Mouse (Mus musculus) stomach, postnatal 0 days (tissue): Measurements from ENCODE around the gene Laptm4a. TPM values are rescaled to one million over a fixed set of nuclear protein-coding genes. Genes with fewer than 3 reads are reported as not detected.

ENCODE experiments used
- ATAC-seq: fragments of 200-750 bp; cut with Nextera tagmentation; 2 replicates; pipeline ENCODE4 v1.8.0; 2017; ENCODE audit not compliant: low FRiP score, low TSS enrichment
- DNase-seq: peaks from one replicate; pipeline ENCODE4 v3.0.0-alpha.2; 2016; ENCODE audit warnings: low spot score
- H3K27ac ChIP-seq: fragments of 300-500 bp; sonication (generic); replicated peaks from 2 replicates; pipeline ENCODE4 v1.5.1; 2014; ENCODE audit warnings: mild to moderate bottlenecking, control low read depth
- H3K27me3 ChIP-seq: fragments of 300-500 bp; sonication (generic); 2 replicates; pipeline ENCODE4 v1.6.1; 2014; ENCODE audit warnings: low read length; ENCODE audit not compliant: control insufficient read depth, insufficient read depth
- H3K36me3 ChIP-seq: fragments of 300-500 bp; sonication (generic); 2 replicates; pipeline ENCODE4 v1.6.1; 2014; ENCODE audit warnings: low read length, mixed read lengths; ENCODE audit not compliant: control insufficient read depth, insufficient read depth
- H3K4me1 ChIP-seq: fragments of 300-500 bp; sonication (generic); replicated peaks from 2 replicates; pipeline ENCODE4 v1.6.1; 2014; ENCODE audit warnings: antibody characterized with exemption; ENCODE audit not compliant: control insufficient read depth, insufficient read depth
- H3K4me2 ChIP-seq: fragments of 300-500 bp; sonication (generic); replicated peaks from 2 replicates; pipeline ENCODE4 v1.6.1; 2014; ENCODE audit warnings: low read depth, mild to moderate bottlenecking, control low read depth, moderate library complexity
- H3K4me3 ChIP-seq: fragments of 300-500 bp; sonication (generic); 2 replicates; pipeline ENCODE4 v1.5.1; 2014; ENCODE audit warnings: low read depth, low read length, control low read depth
- H3K9ac ChIP-seq: fragments of 300-500 bp; sonication (generic); 2 replicates; pipeline ENCODE4 v1.6.1; 2014; ENCODE audit warnings: mild to moderate bottlenecking, low read length, control low read depth, mixed read lengths
- H3K9me3 ChIP-seq: fragments of 300-500 bp; sonication (generic); 2 replicates; pipeline ENCODE4 v1.6.1; 2016; ENCODE audit warnings: low read length; ENCODE audit not compliant: control insufficient read depth
- CTCF ChIP-seq: IDR thresholded peaks from 2 replicates; pipeline ENCODE4 v1.5.1; 2016; ENCODE audit warnings: antibody characterized with exemption, low read depth, mild to moderate bottlenecking, moderate library complexity
- EP300 ChIP-seq: optimal IDR thresholded peaks from 2 replicates; pipeline ENCODE3; 2016; ENCODE audit warnings: antibody characterized with exemption
- WGBS: fragments of 180-500 bp; shearing (Covaris S2); extraction: QIAGEN DNeasy Blood & Tissue Kit; methylation state at CpG from one replicate; pipeline ENCODE4 v1.1.7; 2014; 5-methylcytosine and 5-hydroxymethylcytosine counted together
- polyA plus RNA-seq: library from polyadenylated mRNA; unstranded; fragments of >200 nt; fragmentation: Nextera tagmentation; extraction: Ambion mirVana; gene quantifications from 2 replicates; pipeline ENCODE4 v1.2.1, GENCODE M21; 2015

Gene Laptm4a
- polyA plus RNA-seq, 1 experiment from 2014 or later, result 327 TPM

- DNase-seq, result no peak
- TF ChIP-seq EP300 (no peak), CTCF (peak; percentile 71)
- no peaks in the 10 kb centered on the region for H3K36me3 ChIP-seq
- H3K9me3 ChIP-seq, result no peaks in the 10 kb centered on the region
- no peaks in the 10 kb centered on the region for H3K27me3 ChIP-seq
- H3K4me2 ChIP-seq, result no peak overlapping the region
- WGBS, result 45% methylated on average over 4 of the region's 4 CpGs
- H3K4me3 ChIP-seq, result no peak overlapping the region
- H3K4me1 ChIP-seq, result peaks cover 6% of the 10 kb centered on the region; the same call in 1 of the 2 replicates
- H3K27ac ChIP-seq, result no peak overlapping the region
- no peak overlapping the region for H3K9ac ChIP-seq
- ATAC-seq, result no peak
Observed at GRCm38 (mm10) chr12:8881736-8882135, 39.7 kb upstream of the Laptm4a start.

GRCm38 (mm10) chr12:8882376-8882775, 39.1 kb upstream of the Laptm4a start:
- ATAC-seq (peak; percentile 77), DNase-seq (peak; percentile 54)
- no peaks in the 10 kb centered on the region for H3K36me3 ChIP-seq
- peaks cover 4% of the 10 kb centered on the region; the same call in 1 of the 2 replicates for H3K4me1 ChIP-seq
- no peaks in the 10 kb centered on the region for H3K9me3 ChIP-seq
- H3K9ac ChIP-seq, result no peak overlapping the region
- no peak for TF ChIP-seq EP300
- TF ChIP-seq CTCF, result no peak
- no peak overlapping the region; the same call in 1 of the 2 replicates for H3K27ac ChIP-seq
- H3K27me3 ChIP-seq, result no peaks in the 10 kb centered on the region
- WGBS, result 43% methylated on average over 8 of the region's 8 CpGs
- H3K4me3 ChIP-seq, result no peak overlapping the region
- no peak overlapping the region for H3K4me2 ChIP-seq

GRCm38 (mm10) chr12:8884426-8885145, 36.9 kb upstream of the Laptm4a start:
- WGBS, result 28% methylated on average over 13 of the region's 13 CpGs
- Histone ChIP-seq H3K9me3 (no peaks in the 10 kb centered on the region), H3K27me3 (no peaks in the 10 kb centered on the region), H3K4me1 (no peaks in the 10 kb centered on the region; the same call in 1 of the 2 replicates), H3K4me3 (no peak overlapping the region), H3K36me3 (no peaks in the 10 kb centered on the region), H3K4me2 (peak overlapping the region; percentile 38), H3K9ac (no peak overlapping the region), H3K27ac (peak overlapping the region; percentile 30)
- 0 out of 2 replicates have a peak, but pooled peaks have one; percentile 5 for ATAC-seq
- TF ChIP-seq CTCF (peak; percentile 56), EP300 (no peak)
- no peak for DNase-seq

- peak overlapping the region; percentile 38 for H3K4me2 ChIP-seq
- H3K4me3 ChIP-seq, result no peak overlapping the region
- WGBS, result 8% methylated on average over 4 of the region's 4 CpGs
- peak overlapping the region; percentile 38; the same call in 1 of the 2 replicates for H3K9ac ChIP-seq
- peak; percentile 48 for ATAC-seq
- no peaks in the 10 kb centered on the region for H3K36me3 ChIP-seq
- no peaks in the 10 kb centered on the region for H3K9me3 ChIP-seq
- H3K4me1 ChIP-seq, result no peaks in the 10 kb centered on the region; the same call in 1 of the 2 replicates
- peak; percentile 57 for DNase-seq
- no peaks in the 10 kb centered on the region for H3K27me3 ChIP-seq
- peak overlapping the region; percentile 30 for H3K27ac ChIP-seq
- TF ChIP-seq CTCF (no peak), EP300 (no peak)
Observed at GRCm38 (mm10) chr12:8885146-8885543, 36.3 kb upstream of the Laptm4a start.

GRCm38 (mm10) chr12:8885950-8886349, 35.5 kb upstream of the Laptm4a start:
- TF ChIP-seq CTCF (no peak), EP300 (no peak)
- 60% methylated on average over 3 of the region's 3 CpGs for WGBS
- Histone ChIP-seq H3K4me3 (no peak overlapping the region), H3K27me3 (no peaks in the 10 kb centered on the region), H3K4me2 (no peak overlapping the region), H3K36me3 (no peaks in the 10 kb centered on the region), H3K9ac (no peak overlapping the region), H3K9me3 (no peaks in the 10 kb centered on the region), H3K27ac (peak overlapping the region; percentile 30), H3K4me1 (no peaks in the 10 kb centered on the region; the same call in 1 of the 2 replicates)
- DNase-seq (no peak), ATAC-seq (no peak)

- H3K4me3 ChIP-seq, result no peak overlapping the region
- ATAC-seq (no peak; the same call in 1 of the 2 replicates), DNase-seq (no peak)
- no peak overlapping the region for H3K9ac ChIP-seq
- H3K4me2 ChIP-seq, result no peak overlapping the region
- 0 out of 2 replicates have a peak overlapping the region, but pooled peaks have one; percentile 53 for H3K27ac ChIP-seq
- H3K9me3 ChIP-seq, result no peaks in the 10 kb centered on the region
- no peaks in the 10 kb centered on the region; the same call in 1 of the 2 replicates for H3K4me1 ChIP-seq
- 35% methylated on average over 7 of the region's 7 CpGs for WGBS
- no peaks in the 10 kb centered on the region for H3K27me3 ChIP-seq
- H3K36me3 ChIP-seq, result no peaks in the 10 kb centered on the region
- TF ChIP-seq EP300 (no peak), CTCF (no peak)
Observed at GRCm38 (mm10) chr12:8888445-8888844, 33.0 kb upstream of the Laptm4a start.
